Mouse (Mus musculus): ENCODE data around the gene Dgke. TPM values are rescaled to one million over a fixed set of nuclear protein-coding genes. Genes with fewer than 3 reads are reported as not detected.
"Not testable (repeated sequence)": the region's sequence is repeated elsewhere in the genome, so short reads cannot be mapped to it uniquely, and the experiment has no call there.

Gene Dgke
- polyA plus RNA-seq, 1 experiment from 2014 or later = 13.1 TPM

DNA sequence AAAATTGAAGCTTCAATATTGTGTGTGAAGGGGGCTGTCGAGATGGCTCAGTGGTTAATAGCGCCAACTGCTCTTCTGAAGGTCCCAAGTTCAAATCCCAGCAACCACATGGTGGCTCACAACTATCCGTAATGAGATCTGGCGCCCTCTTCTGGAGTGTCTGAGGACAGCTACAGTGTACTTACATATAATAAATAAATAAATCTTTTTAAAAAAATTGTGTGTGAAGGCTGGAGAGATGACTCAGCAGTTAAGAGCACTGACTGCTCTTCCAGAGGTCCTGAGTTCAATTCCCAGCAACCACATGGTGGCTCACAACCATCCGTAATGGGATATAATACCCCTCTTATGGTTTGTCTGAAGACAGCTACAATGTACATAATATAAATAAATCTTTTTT, 69.3 kb downstream of the Dgke start:
- H3K27ac ChIP-seq; H3K9me3 ChIP-seq; H3K4me2 ChIP-seq (replicated peaks); H3K4me1 ChIP-seq (replicated peaks); H3K4me3 ChIP-seq (replicated peaks); ATAC-seq; H3K36me3 ChIP-seq; H3K9ac ChIP-seq (replicated peaks): not testable (repeated sequence)
- 91% methylated on average over 5 of the region's 5 CpGs for WGBS
- peaks cover 27% of the 10 kb centered on the region for H3K27me3 ChIP-seq

DNA sequence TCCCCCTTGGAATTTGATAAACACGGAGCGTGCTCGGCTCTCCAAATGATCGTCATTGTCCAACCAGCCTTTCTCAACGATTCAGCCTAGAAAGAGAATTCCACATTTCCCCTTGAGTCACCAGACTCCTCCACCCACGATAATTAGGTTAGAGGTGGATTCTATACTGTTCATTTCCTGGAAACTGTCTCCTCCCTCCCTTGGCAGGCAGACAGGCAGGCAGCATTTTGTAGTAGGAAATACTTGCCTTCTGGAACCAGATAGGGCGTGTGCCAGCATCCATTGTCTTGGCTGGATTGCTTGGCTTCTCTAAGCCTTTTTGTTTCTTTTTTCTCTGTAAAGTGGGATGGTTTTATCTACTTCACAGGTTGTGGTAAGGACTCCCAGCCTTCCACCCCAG, 70.2 kb downstream of the Dgke start:
- no peak overlapping the region for H3K27ac ChIP-seq
- no peak overlapping the region for H3K9ac ChIP-seq (replicated peaks)
- no peak overlapping the region for H3K4me3 ChIP-seq (replicated peaks)
- no peaks in the 10 kb centered on the region for H3K9me3 ChIP-seq
- no peak overlapping the region for H3K4me2 ChIP-seq (replicated peaks)
- peaks cover 1% of the 10 kb centered on the region for H3K36me3 ChIP-seq
- ATAC-seq = no peak
- peaks cover 7% of the 10 kb centered on the region for H3K4me1 ChIP-seq (replicated peaks)
- peaks cover 27% of the 10 kb centered on the region for H3K27me3 ChIP-seq
- WGBS = 77% methylated on average over 7 of the region's 7 CpGs

DNA sequence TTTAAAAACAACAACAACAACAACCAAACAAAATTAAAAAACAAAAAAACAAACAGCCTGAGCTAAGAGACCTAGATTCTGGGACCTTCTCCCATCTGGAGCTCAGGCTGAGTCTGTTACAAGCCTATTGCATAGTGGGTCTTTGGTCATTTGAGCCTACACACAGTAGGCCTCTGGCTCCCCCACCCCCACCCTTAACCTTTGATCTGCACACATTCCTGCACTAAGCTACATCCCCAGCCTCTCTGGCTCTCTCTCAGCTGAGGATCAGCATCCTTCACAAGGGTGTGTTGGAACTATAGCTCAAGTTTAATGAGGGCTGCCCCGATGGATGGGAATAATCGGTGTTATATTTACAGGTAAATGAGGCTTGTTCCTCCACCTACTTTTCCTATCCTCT, 71.0 kb downstream of the Dgke start:
- Histone ChIP-seq H3K9me3 (no peaks in the 10 kb centered on the region), H3K9ac (replicated peaks) (no peak overlapping the region), H3K4me3 (replicated peaks) (no peak overlapping the region), H3K27me3 (peaks cover 27% of the 10 kb centered on the region), H3K4me2 (replicated peaks) (no peak overlapping the region), H3K36me3 (peaks cover 9% of the 10 kb centered on the region), H3K27ac (no peak overlapping the region), H3K4me1 (replicated peaks) (peaks cover 7% of the 10 kb centered on the region)
- WGBS = 92% methylated on average over 2 of the region's 2 CpGs
- no peak for ATAC-seq

- WGBS = 87% methylated on average over 7 of the region's 7 CpGs
- Histone ChIP-seq H3K4me3 (replicated peaks) (no peak overlapping the region), H3K4me2 (replicated peaks) (no peak overlapping the region), H3K36me3 (peaks cover 15% of the 10 kb centered on the region), H3K4me1 (replicated peaks) (peaks cover 5% of the 10 kb centered on the region), H3K27ac (no peak overlapping the region), H3K27me3 (peaks cover 16% of the 10 kb centered on the region), H3K9ac (replicated peaks) (no peak overlapping the region), H3K9me3 (no peaks in the 10 kb centered on the region)
- no peak for ATAC-seq
These were observed 72.2 kb downstream of the Dgke start for GRCm38 (mm10) chr11:88994492-88994891.

- H3K9ac ChIP-seq (replicated peaks) = no peak overlapping the region
- peaks cover 19% of the 10 kb centered on the region for H3K36me3 ChIP-seq
- H3K9me3 ChIP-seq = no peaks in the 10 kb centered on the region
- no peak overlapping the region for H3K4me3 ChIP-seq (replicated peaks)
- no peak for ATAC-seq
- 19% methylated on average over 5 of the region's 5 CpGs for WGBS
- H3K4me1 ChIP-seq (replicated peaks) = no peaks in the 10 kb centered on the region
- no peak overlapping the region for H3K4me2 ChIP-seq (replicated peaks)
- H3K27ac ChIP-seq = no peak overlapping the region
- peaks cover 8% of the 10 kb centered on the region for H3K27me3 ChIP-seq
These were observed 73.0 kb downstream of the Dgke start for GRCm38 (mm10) chr11:88993625-88994024.

GRCm38 (mm10) chr11:88993186-88993585, 73.5 kb downstream of the Dgke start:
- no peak for ATAC-seq
- Histone ChIP-seq H3K9ac (replicated peaks) (no peak overlapping the region), H3K9me3 (no peaks in the 10 kb centered on the region), H3K4me2 (replicated peaks) (no peak overlapping the region), H3K4me3 (replicated peaks) (no peak overlapping the region), H3K27ac (no peak overlapping the region), H3K27me3 (peaks cover 3% of the 10 kb centered on the region), H3K36me3 (peaks cover 23% of the 10 kb centered on the region), H3K4me1 (replicated peaks) (no peaks in the 10 kb centered on the region)
- WGBS = 57% methylated on average over 7 of the region's 7 CpGs

- H3K27ac ChIP-seq = no peak overlapping the region
- no peaks in the 10 kb centered on the region for H3K4me1 ChIP-seq (replicated peaks)
- peaks cover 52% of the 10 kb centered on the region for H3K36me3 ChIP-seq
- no peaks in the 10 kb centered on the region for H3K27me3 ChIP-seq
- H3K9me3 ChIP-seq = no peaks in the 10 kb centered on the region
- ATAC-seq = no peak
- H3K9ac ChIP-seq (replicated peaks) = no peak overlapping the region
- 73% methylated on average over 5 of the region's 5 CpGs for WGBS
- H3K4me2 ChIP-seq (replicated peaks) = no peak overlapping the region
- no peak overlapping the region for H3K4me3 ChIP-seq (replicated peaks)
These were observed 77.1 kb downstream of the Dgke start for GRCm38 (mm10) chr11:88989530-88989929.

- Histone ChIP-seq H3K4me2 (replicated peaks) (no peak overlapping the region), H3K4me1 (replicated peaks) (no peaks in the 10 kb centered on the region), H3K4me3 (replicated peaks) (no peak overlapping the region), H3K9ac (replicated peaks) (no peak overlapping the region), H3K27me3 (no peaks in the 10 kb centered on the region), H3K9me3 (no peaks in the 10 kb centered on the region), H3K27ac (no peak overlapping the region), H3K36me3 (peaks cover 58% of the 10 kb centered on the region)
- no peak for ATAC-seq
- 78% methylated on average over 5 of the region's 5 CpGs for WGBS
These were observed 77.7 kb downstream of the Dgke start for GRCm38 (mm10) chr11:88988956-88989355.

- H3K4me2 ChIP-seq (replicated peaks) = no peak overlapping the region
- no peaks in the 10 kb centered on the region for H3K9me3 ChIP-seq
- no peak overlapping the region for H3K4me3 ChIP-seq (replicated peaks)
- H3K9ac ChIP-seq (replicated peaks) = no peak overlapping the region
- no peak overlapping the region for H3K27ac ChIP-seq
- no peak for ATAC-seq
- 86% methylated on average over 10 of the region's 10 CpGs for WGBS
- H3K36me3 ChIP-seq = peaks cover 79% of the 10 kb centered on the region
- H3K4me1 ChIP-seq (replicated peaks) = no peaks in the 10 kb centered on the region
- no peaks in the 10 kb centered on the region for H3K27me3 ChIP-seq
These were observed 80.0 kb downstream of the Dgke start for GRCm38 (mm10) chr11:88986616-88987015.

Other genes starting within 250 kb of the Dgke start
- 25.3 and 27.7 TPM in 2 replicates for gene Akap1, start 202.3 kb downstream of the Dgke start, polyA plus RNA-seq (2015; fragmentation: Nextera tagmentation; extraction: Ambion mirVana)
- 26.7 and 27.8 TPM in 2 replicates for gene Scpep1, start 111.4 kb downstream of the Dgke start, polyA plus RNA-seq (2015; fragmentation: Nextera tagmentation; extraction: Ambion mirVana)
- gene Elobl, start 99.9 kb downstream of the Dgke start, polyA plus RNA-seq (2015; fragmentation: Nextera tagmentation; extraction: Ambion mirVana) = not detected in 2 replicates
- gene Coil, start 96.6 kb downstream of the Dgke start, polyA plus RNA-seq (2015; fragmentation: Nextera tagmentation; extraction: Ambion mirVana) = 28.1 and 29.3 TPM in 2 replicates
- 3.4 and 3.5 TPM in 2 replicates for gene Trim25, start 67.5 kb downstream of the Dgke start, polyA plus RNA-seq (2015; fragmentation: Nextera tagmentation; extraction: Ambion mirVana)
- gene Gm525, start 7.0 kb upstream of the Dgke start, polyA plus RNA-seq (2015; fragmentation: Nextera tagmentation; extraction: Ambion mirVana) = not detected in 2 replicates
- gene Nog, start 235.5 kb upstream of the Dgke start, polyA plus RNA-seq (2015; fragmentation: Nextera tagmentation; extraction: Ambion mirVana) = 2.7 and 3.2 TPM in 2 replicates

Measured in midbrain, embryonic 13.5 days (tissue).